In the genomic region with DNA sequence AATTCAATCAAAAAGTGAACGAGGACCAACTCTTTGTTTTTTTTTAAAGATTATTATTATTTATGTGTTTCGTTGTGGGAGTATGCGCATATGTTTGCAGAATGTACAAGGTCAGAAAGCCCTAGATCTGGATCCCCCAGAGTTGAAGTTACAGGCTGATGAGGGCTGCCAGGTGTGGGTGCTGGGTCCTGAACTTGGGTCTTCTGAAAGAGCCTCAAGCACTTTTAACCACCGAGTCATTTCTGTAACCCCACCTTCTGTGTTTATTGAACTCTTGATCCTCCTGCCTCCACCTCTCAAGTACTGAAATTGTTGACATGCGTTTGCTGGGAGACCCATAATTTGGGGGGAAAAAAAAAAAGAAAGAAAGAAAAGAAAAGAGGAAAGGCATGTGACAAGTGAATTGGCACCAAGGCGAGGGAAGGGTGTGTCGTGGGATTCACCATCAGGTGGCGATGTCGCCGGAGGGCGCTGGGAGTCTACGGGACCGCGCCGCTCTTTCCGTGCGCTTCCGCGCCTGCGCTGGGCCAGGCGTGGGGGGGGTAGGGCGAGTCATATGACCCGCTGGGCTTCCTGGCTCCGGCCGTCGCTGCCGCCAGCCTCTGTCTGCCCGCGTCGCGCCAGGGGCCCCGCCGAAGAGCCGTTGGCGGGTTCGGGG, we compare ENCODE assay signal across 7 mouse cellular contexts. TPM values are rescaled to one million over a fixed set of nuclear protein-coding genes. Genes with fewer than 3 reads are reported as not detected.
DNase-seq lines count a peak whose midpoint lies in the region; ATAC-seq lines count a peak whose summit lies in the region.

A gene (plus strand): TSS at position 574 of the 658 bp plus-strand sequence.

- H3K9ac ChIP-seq in intestine, embryonic 15.5 days = peak within 1 kb of the TSS; percentile 89

- peak within 1 kb of the TSS; percentile 70 for H3K4me2 ChIP-seq in intestine, embryonic 15.5 days (replicated peaks)

- WGBS in intestine, embryonic 15.5 days = 10% methylated on average over 36 of the region's 36 CpGs
- 11% methylated on average over 36 of the region's 36 CpGs for WGBS in midbrain, embryonic 10.5 days

- no peaks in the 10 kb centered on the region for H3K27me3 ChIP-seq in intestine, embryonic 15.5 days (replicated peaks)
- H3K27me3 ChIP-seq in midbrain, embryonic 10.5 days (ENCODE audit: low read depth, poor library complexity, severe bottlenecking) = no peaks in the 10 kb centered on the region

- intact Hi-C loops in gastrocnemius, postnatal 36 days (cut with DNase I) = loop anchor here (2.0 kb wide), 1 partner anchor 48 kb away; no protein-coding TSS in a partner anchor
- intact Hi-C loops in left cerebral cortex, postnatal 25 days (cut with DNase I) = loop anchor here (2.0 kb wide), 1 partner anchor 46 kb away; a partner anchor contains a TSS

- ATAC-seq in intestine, embryonic 15.5 days = peak; percentile 91

- no peaks in the 10 kb centered on the region for H3K36me3 ChIP-seq in intestine, embryonic 15.5 days
- H3K36me3 ChIP-seq in midbrain, embryonic 10.5 days = no peaks in the 10 kb centered on the region

- H3K4me3 ChIP-seq in intestine, embryonic 15.5 days (replicated peaks) = peak within 1 kb of the TSS; percentile 95
- peak within 1 kb of the TSS; percentile 98 for H3K4me3 ChIP-seq in midbrain, embryonic 10.5 days

- peaks cover 11% of the 10 kb centered on the region for H3K4me1 ChIP-seq in intestine, embryonic 15.5 days (replicated peaks)
- H3K4me1 ChIP-seq in midbrain, embryonic 10.5 days = peaks cover 15% of the 10 kb centered on the region

- peak; percentile 99 for DNase-seq in adrenal gland, adult 18-20 months (ENCODE audit: low spot score in 2 of 2)
- peak; percentile 98 for DNase-seq in embryo, embryonic 11 days
- DNase-seq in gastrocnemius, postnatal 36 days = peak; percentile 93 to 96
- peak; percentile 93 to 95 for DNase-seq in left cerebral cortex, postnatal 25 days (ENCODE audit: low spot score in 2 of 2)
- DNase-seq in midbrain, embryonic 10.5 days (ENCODE audit: low spot score) = peak; percentile 92
- DNase-seq in right cerebral cortex, postnatal 4 days = peak; percentile 98

- no peaks in the 10 kb centered on the region for H3K9me3 ChIP-seq in intestine, embryonic 15.5 days
- H3K9me3 ChIP-seq in midbrain, embryonic 10.5 days (replicated peaks) = no peaks in the 10 kb centered on the region

- peak within 1 kb of the TSS; percentile 80 for H3K27ac ChIP-seq in intestine, embryonic 15.5 days
- H3K27ac ChIP-seq in midbrain, embryonic 10.5 days (replicated peaks) = peak within 1 kb of the TSS; percentile 91

RNA-seq across cellular contexts. Expression of the gene that starts here (rescaled TPM):
- 100 to 1,000 TPM; 107 to 126 TPM for total RNA-seq in adrenal gland, adult 18-20 months (2021)
- total RNA-seq in gastrocnemius, postnatal 36 days (2021) = 100 to 1,000 TPM in 1 of 2 experiments, 10 to 100 TPM in 1; 94.7 to 103 TPM
- polyA plus RNA-seq in intestine, embryonic 15.5 days (2015; fragmentation: Nextera tagmentation; extraction: Ambion mirVana) = 84.5 and 98.8 TPM in 2 replicates
- 100 to 1,000 TPM; 208 to 216 TPM for total RNA-seq in left cerebral cortex, postnatal 25 days (2021)
- 67.4 and 69.2 TPM in 2 replicates for polyA plus RNA-seq in midbrain, embryonic 10.5 days (2016; fragmentation: Nextera tagmentation; extraction: Ambion mirVana)

Comparison
In these comparisons a context has a peak if more than half of its experiments do, and no peak if none do; other contexts are left out.
1. Peak in every context shown above with its lines: DNase-seq, ATAC-seq, H3K4me3 ChIP-seq and H3K27ac ChIP-seq.